Mouse (Mus musculus): Measurements from ENCODE around the gene Mrps18a. TPM values are rescaled to one million over a fixed set of nuclear protein-coding genes. Genes with fewer than 3 reads are reported as not detected.

Gene Mrps18a
- total RNA-seq, 2 experiments from 2014 or later: 131 to 140 TPM

DNA sequence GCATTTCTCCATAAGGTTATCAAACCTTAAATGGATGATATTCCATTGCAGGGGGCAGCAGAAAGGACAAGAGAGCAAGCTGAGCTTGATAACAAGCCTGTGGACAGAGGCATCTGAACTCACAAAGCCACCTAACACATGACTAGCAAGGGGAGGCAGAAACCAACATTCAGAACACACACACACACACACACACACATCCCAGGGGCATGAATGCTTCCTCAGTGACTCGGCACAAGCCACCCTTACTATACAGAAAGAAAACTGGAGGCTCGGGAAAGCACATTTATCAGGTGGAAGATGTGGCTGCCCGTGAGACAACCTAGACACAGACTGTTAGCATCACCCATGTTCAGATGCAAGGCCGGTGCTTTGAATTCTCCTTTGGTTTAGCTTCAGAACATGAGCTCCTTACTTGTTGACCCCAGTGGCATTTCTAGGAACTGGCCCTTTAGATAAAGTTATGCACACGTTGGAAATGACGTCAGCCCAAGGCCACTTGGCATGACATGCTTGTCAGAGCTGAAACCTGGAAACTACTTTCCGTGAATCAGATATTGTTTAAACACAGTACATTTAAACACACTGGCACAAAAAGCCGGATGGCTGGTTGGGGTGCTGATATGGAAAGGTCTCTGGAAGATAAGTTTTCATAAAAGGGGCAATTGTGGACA lies 27.9 kb downstream of the Mrps18a start:
- DNase-seq: no peak
- intact Hi-C loops (cut with DNase I): no loop called here

DNA sequence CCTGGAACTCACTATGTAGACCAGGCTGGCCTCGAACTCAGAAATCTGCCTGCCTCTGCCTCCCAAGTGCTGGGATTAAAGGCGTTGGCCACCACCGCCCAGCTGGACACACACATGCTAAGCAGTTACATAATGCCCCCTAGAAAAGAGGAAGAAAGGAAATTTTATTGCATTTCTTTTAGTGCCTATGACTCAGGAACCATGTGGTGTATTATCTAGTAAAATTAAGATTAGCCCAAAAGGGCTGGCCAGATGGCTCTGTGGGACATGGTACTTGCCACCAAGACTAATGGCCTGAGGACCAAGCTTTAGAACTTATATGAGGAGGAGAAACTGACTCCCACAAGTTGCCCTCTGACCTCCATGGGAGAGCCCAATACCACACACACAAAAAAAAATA lies 29.1 kb downstream of the Mrps18a start:
- no peak for DNase-seq
- intact Hi-C loops (cut with DNase I): no loop called here

DNA sequence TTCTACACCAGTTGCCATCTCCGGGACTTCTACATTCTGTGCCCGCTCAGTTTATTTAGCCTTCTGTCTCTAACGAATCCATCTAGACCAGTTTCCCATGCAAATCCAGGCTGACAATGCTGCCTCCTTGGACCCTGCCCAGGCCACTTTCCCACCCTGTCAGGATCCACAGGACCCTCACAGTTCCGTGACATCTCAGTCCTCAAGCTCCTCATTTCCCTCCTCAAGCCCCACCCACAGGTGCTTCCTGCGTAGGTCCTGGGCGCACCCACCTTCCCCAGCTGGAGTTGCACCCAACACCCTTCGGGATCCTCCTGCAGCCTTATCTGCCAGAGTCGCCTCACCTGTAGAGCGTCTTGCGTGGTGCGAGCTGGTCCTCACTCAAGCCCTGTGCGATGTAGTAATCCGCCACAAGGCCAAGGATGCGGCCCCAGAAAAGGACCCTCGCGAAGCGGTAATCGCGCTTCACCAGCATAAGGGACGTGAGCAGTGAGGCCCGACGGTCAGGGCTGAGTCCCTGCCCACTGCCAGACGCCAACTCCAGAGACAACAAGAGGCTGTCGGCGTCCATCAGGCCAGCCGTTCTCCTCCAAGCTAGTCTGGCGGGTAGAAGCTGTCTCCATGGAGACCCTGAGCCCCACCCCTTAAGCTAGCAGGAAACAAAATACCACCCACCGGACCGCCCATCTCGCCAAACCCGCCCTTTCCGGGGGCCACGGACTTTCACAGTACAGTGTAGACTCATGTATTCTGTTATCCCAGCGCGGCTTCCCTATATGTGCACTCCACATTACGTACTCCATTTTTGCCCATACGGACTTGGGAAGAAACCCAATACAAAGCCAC lies 33.0 kb downstream of the Mrps18a start, which contains the start of gene Rsph9:
TSS of gene Rsph9 (minus strand) at position 639 of the 846 bp plus-strand sequence.
- DNase-seq: peak; percentile 78 to 84
- intact Hi-C loops (cut with DNase I): no loop called here

DNA sequence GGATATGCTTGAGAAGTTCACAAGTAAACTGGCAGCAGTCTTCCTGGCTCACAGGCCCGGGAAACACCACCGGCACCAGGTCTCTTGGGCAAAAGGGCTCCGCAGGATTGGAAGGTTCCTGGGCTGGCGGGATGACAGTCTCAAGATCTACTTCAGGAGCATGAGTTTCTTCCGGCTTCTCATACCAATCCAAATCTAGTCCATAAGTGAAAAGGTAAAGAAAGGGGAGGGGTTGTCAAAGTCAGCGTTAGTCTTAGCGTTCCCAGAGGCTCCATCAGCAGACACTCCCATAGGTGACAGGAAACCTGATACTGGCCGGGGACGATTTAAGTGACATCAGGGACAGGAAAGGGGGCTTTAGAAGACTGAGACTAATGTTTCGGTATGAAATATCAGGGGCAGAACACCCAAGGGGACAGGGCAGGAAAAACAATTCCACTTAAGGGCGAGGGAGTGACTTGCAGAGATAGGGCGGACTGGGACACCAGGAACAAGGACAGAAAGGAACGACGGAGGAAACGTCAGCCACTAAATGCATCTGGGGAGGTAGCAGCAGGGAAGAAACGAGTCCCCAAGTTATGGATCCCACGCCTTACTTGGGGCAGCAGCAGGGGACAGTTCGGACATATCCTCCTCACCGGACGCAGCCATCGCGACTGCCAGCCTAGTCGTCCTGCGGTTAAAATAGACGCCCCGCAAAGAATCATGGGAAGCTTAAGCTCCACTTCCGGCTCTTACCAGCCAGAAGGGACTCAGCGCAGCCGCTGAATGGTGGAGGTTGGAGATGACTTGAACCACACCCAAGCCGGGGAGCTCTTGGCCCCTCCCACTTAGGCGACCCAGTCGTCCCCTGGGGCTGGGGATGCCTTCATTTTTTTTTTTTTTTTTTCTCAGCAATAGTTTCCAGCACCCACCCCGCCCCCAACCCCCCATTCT lies 42.3 kb downstream of the Mrps18a start, which contains the start of gene Mad2l1bp:
TSS of gene Mad2l1bp (minus strand) at position 707 of the 936 bp plus-strand sequence.
- intact Hi-C loops (cut with DNase I): no loop called here

DNA sequence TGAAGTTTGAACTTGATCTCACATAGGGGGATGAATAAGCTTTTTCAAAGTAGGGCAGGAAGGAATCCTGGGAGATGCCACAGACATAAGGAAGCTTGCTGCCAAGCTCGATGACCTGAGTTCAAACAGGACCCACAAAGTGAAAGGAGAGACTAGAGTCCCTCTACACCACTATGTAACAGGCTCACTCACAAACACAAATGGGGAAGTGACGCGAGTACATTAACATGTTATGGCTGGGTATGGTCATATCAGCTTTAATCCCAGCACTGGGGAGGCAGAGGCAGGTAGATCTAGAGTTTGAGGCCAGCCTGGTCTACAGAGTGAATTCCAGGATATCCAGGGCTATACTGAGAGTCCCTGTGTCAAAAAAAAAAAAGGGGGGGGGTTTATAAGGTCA lies 43.5 kb downstream of the Mrps18a start:
- no peak for DNase-seq
- intact Hi-C loops (cut with DNase I): no loop called here

More for the DNA sequence above, 42.3 kb downstream of the Mrps18a start, which contains the start of gene Mad2l1bp:
- peak; percentile 86 to 88 for DNase-seq

DNA sequence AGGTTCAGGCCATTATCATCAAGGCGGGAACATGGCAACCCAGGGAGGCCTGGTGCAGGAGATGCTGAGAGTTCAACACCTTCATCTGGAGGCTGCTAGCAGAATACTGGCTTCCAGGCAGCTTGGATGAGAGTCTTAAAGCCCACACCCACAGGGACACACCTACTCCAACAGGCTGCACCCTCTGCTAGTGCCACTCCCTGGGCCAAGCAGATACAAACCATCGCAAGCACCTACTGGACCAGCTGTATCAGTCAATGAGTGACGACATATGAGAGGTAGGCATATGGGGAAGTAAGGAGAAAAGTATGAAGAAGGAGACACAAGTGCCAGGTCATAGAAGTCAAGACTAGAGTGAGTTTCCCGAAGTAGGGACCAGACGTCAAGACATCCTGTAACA lies 45.9 kb downstream of the Mrps18a start:
- DNase-seq: no peak
- intact Hi-C loops (cut with DNase I): no loop called here

DNA sequence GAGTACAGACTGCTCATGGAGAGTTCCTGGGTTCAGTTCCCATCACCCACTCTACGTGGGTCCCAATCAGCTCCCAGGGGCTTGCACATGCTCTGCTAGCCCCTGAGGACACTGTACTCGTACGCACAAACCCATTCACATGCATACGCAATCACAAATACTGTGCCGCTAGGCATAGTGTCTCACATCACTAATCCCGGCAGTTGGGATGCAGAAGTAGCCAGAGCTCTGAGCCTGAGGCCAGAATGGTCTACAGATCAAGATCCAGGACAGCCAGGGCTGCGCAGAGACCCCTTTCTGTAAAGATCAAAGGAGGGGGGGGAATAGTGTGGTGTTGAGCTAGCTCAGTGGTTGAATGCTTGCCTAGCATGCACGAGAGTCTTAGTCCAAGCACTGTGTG lies 46.3 kb downstream of the Mrps18a start:
- intact Hi-C loops (cut with DNase I): no loop called here
- DNase-seq: no peak

DNA sequence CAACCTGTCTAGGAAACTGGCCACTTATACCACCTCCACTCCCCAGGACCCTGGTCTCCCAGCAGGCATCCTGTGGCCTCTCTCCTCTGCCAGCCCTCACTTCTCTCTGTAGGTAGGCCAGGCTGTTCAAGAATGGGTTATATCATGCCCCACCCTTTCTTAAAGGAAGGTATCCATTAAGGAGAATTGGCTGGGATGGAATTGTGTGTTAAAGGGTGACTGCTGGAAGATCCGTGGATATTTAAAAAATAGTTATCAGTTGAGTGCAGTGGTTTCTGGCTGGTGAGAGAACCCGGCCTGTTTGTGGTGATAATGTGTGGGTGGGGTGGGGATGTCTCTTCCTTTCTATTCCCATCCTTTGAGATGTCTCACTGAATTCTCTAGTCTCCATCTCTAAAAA lies 48.5 kb downstream of the Mrps18a start:
- DNase-seq: no peak
- intact Hi-C loops (cut with DNase I): no loop called here

DNA sequence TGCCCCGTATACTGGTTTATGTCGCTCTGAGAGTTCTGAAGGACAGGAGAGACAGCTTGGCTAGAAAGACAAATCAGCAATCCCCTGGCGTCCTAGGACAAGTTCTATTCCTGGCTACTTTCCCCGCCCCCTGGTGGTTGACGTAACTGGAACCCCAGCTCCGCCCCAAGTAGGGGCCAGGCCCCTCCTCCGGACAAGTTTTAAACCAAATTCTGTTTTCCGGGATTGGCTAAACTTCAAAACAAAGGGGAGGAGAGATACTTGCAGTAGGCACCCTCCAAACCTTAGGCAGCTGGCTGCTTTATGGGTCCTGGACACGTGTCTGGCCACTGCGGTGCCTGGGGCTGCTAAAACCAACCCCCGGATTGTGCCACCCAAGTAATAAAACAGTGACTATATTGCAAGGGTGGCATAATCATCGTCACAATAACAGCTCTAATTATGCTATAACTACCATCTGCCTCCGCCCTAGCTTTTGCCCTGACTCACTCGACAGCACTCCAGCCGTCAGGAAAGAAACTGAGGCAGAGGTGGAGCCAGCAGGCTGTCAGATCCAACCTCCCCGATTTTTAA lies 49.4 kb downstream of the Mrps18a start:
- intact Hi-C loops (cut with DNase I): loop anchor here (10.0 kb wide), 1 partner anchor 595 kb away; the partner anchor contains the start of gene Slc35b2
- peak; percentile 93 to 94 for DNase-seq

DNA sequence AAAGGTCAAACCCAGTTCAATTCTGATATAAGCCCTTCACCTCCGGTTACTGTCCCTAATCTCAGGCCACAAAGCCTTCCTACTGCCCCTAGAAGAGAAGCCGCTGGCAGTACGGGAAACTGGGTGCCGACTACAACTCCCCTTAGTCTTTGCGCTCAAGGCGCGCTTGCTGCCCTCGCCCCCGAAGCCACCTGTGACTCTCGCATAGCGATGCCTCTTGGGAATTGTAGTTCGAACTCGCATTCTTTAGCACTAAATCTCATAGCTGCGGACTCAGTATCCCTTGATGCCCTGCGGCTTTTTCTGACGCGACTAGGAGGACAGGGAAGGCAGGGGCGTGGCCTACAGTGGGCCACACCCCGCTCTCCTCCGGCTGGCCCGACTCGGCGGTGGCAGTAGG lies 49.9 kb downstream of the Mrps18a start, which contains the start of gene Gtpbp2:
TSS of gene Gtpbp2 (plus strand) at position 347 of the 400 bp plus-strand sequence.
- DNase-seq: peak; percentile 89 to 90
- intact Hi-C loops (cut with DNase I): loop anchor here (10.0 kb wide), 1 partner anchor 596 kb away; the partner anchor contains the start of gene Slc35b2

DNA sequence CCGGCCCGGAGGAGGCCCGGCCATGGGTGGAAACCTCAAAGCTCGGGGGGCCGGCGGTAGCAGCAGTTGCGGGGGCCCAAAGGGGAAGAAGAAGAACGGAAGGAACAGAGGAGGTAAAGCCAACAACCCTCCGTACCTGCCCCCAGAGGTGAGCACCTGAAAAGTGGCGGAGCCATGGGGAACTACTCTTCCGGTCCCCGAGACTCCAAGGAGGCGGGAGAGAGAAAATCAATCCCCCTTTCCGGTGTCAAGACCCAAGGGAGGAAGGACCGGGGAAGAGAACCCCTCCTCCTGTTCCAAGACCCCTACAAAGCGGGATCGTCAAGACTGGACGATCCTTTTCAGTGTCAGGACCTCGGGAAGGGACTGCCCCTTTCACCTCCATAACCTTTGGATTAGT lies 50.4 kb downstream of the Mrps18a start:
- DNase-seq: peak in 1 of 2 experiments; percentile 44

DNA sequence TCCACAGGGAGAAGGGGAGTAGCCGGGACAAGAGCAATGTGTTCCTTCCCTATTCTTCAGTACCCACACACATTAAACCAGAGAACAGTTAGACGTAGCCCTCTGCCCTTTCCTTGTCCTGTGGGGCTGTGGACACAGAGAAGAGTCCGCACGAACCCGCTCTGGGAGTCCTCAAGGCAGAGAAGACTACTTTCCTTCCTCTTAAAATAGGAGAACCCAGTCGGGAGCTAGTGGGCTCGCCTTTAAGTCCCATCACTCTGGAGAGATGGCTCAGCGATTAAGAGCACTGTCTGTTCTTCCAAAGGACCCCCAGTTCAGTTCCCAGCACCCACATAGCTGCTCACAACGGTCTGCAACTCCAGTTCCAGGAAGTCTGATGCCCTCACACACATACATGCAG lies 50.9 kb downstream of the Mrps18a start:
- no peak for DNase-seq
- intact Hi-C loops (cut with DNase I): loop anchor here (10.0 kb wide), 1 partner anchor 597 kb away; the partner anchor contains the start of gene Slc35b2

More for the DNA sequence above, 50.4 kb downstream of the Mrps18a start:
- intact Hi-C loops (cut with DNase I): loop anchor here (10.0 kb wide), 1 partner anchor 596 kb away; the partner anchor contains the start of gene Slc35b2

DNA sequence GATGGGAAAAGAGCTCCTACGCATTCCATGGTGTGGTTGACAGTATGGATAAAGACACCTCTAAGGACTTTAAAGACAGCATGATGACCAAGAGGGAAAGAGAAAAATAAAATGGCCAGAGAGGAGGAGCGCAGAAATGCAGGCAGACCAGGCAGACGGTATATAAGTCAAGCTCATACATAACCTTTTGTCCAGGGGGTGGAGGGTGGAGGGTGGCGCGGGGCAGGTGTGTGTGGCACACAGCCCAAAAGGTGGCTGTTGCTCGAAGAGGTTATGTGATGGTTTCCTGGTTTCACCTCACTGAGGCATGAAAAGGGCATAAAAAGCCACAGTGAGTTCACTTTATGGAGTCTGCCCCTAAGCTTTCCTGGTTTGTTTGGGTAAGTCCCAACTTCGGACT lies 51.8 kb downstream of the Mrps18a start:
- intact Hi-C loops (cut with DNase I): loop anchor here (10.0 kb wide), 1 partner anchor 598 kb away; the partner anchor contains the start of gene Slc35b2
- DNase-seq: no peak

DNA sequence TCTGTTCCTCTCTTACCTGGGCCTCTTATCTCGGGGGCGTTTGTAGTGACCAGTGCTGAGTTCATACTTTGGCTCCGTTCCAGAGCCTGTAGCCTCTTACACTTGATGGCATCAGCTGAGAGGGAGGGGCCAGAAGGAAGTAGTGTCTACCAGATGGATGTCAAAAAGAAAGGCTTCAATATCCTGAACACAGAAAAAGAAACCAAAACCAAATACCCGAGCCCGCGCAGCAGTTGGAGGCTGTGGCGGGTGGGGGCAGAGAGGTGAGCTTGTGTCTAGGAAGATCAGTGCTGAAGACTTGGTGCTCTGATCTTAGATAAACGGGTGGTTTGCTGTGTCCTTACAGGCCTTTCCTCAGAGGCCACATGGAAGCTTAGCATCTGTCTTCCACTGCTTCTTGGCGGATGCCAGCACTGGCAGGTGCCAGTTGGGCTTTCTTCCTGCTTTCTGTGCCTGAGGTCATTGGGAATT lies 52.2 kb downstream of the Mrps18a start:
- intact Hi-C loops (cut with DNase I): loop anchor here (10.0 kb wide), 1 partner anchor 598 kb away; the partner anchor contains the start of gene Slc35b2
- peak in 1 of 2 experiments; percentile 30 for DNase-seq

DNA sequence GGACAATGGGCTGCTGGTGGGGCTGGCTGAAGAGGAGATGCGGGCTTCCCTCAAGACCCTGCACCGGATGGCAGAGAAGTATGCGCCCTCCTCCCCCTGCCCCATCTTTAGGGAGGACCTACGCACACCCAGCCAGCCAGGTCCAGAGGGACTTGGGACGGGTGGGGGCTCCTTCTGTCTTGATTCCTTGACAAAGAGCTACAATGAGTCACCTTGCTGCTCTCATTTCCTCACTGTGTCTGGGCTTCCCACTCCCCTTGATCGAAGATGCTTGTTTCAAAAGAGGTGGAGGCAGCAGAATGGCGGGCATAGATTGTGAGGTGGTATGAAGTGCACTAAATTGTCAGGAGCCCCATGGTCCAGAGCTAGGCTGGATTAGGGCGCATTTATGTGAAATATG lies 53.5 kb downstream of the Mrps18a start:
- intact Hi-C loops (cut with DNase I): loop anchor here (10.0 kb wide), 1 partner anchor 600 kb away; the partner anchor contains the start of gene Slc35b2
- DNase-seq: no peak

DNA sequence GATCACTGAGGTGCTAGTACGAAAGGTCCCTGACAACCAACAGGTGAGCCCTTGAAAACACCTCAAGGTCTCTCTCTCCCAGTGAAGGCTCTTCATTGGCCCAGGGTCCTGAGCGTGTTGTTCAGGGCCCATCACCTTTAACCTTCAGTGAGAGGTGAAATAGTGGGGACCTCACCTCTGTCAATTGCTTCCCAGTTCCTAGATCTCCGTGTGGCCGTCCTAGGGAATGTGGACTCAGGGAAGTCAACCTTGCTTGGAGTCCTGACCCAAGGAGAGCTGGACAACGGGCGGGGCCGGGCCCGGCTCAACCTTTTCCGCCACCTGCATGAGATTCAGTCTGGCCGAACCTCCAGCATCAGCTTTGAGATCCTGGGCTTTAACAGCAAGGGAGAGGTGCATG lies 54.0 kb downstream of the Mrps18a start:
- intact Hi-C loops (cut with DNase I): loop anchor here (10.0 kb wide), 1 partner anchor 600 kb away; the partner anchor contains the start of gene Slc35b2
- DNase-seq: no peak

DNA sequence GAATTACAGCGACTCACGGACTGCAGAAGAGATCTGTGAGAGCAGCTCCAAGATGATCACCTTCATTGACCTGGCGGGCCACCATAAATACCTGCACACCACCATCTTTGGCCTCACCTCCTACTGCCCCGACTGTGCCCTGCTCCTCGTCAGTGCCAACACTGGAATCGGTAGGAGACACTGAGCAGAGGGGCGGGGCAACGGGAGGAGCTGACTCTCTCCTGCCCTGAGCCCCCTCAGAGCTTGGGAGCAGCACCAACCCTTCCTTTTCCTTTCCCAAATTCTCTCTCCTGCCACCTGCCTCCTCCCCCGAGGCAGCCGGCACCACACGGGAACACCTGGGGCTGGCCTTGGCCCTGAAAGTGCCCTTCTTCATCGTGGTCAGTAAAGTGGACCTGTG lies 54.7 kb downstream of the Mrps18a start:
- intact Hi-C loops (cut with DNase I): loop anchor here (10.0 kb wide), 1 partner anchor 601 kb away; the partner anchor contains the start of gene Slc35b2

DNA sequence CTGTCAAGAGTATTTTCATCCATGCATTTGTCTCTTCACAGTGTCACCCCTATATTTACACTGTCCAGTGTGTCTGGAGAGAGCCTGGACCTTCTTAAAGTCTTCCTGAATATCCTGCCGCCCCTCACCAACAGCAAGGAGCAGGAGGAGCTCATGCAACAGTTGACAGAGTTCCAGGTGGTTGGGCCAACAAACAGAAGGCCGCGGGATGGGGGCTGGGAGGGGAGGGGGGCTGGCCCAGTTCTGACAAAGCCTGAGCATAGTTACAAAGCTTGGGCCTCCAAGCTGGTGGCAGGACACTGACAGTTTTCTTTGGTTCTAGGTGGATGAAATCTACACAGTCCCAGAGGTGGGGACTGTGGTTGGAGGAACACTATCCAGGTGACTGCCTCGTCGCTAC lies 55.5 kb downstream of the Mrps18a start:
- intact Hi-C loops (cut with DNase I): loop anchor here (10.0 kb wide), 1 partner anchor 601 kb away; the partner anchor contains the start of gene Slc35b2
- DNase-seq: no peak

More for the DNA sequence above, 54.7 kb downstream of the Mrps18a start:
- no peak for DNase-seq

DNA sequence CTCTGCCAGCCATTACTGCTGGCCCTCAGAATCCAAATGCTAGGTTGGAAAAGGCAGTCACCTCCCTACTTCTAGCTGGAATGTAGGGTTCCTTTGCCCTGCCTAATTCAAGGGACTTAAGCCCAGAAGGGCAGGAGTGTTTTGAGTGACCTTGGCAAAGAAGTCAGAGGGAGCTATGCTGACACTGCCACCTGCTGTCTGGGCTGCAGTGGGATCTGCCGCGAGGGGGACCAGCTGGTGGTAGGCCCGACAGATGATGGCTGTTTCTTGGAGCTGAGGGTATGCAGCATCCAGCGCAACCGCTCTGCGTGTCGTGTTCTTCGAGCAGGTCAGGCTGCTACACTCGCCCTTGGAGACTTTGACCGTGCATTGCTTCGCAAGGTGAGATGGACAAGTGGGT lies 56.2 kb downstream of the Mrps18a start:
- intact Hi-C loops (cut with DNase I): loop anchor here (10.0 kb wide), 1 partner anchor 602 kb away; the partner anchor contains the start of gene Slc35b2
- DNase-seq: no peak
